Mouse (Mus musculus) ES-E14 (cell line): ENCODE results near the gene Jam3. TPM values are rescaled to one million over a fixed set of nuclear protein-coding genes. Genes with fewer than 3 reads are reported as not detected.

ENCODE experiments used
- DNase-seq: peaks from one replicate; pipeline ENCODE4 v3.0.0-alpha.2; 2013; ENCODE audit warnings: low read depth, low spot score
- H3K27ac ChIP-seq: 2 replicates; pipeline ENCODE4 v1.5.1; 2012; ENCODE audit warnings: low read depth, mild to moderate bottlenecking, low read length, moderate library complexity, mixed read lengths; ENCODE audit not compliant: poor library complexity, insufficient read depth, severe bottlenecking
- H3K36me3 ChIP-seq: 2 replicates; pipeline ENCODE4 v1.6.1; 2012; ENCODE audit warnings: mild to moderate bottlenecking, low read length, moderate library complexity, mixed read lengths; ENCODE audit not compliant: control insufficient read depth, poor library complexity, insufficient read depth, severe bottlenecking
- H3K4me1 ChIP-seq, 2 experiments: fragments of 150-350 bp in 1 of 2; sonication (generic) in 1 of 2; 2 replicates each; pipeline ENCODE4 v1.6.1; 2012; ENCODE audit warnings: low read length in 2 of 2, mild to moderate bottlenecking in 1 of 2, mixed read lengths in 1 of 2; ENCODE audit not compliant: control insufficient read depth in 2 of 2, insufficient read depth in 2 of 2, poor library complexity in 1 of 2
- H3K4me3 ChIP-seq, 2 experiments: fragments of 150-350 bp in 1 of 2; sonication (generic) in 1 of 2; 2 replicates each; pipeline ENCODE4 v1.5.1; 2012; ENCODE audit warnings: low read length in 2 of 2, low read depth in 1 of 2, mild to moderate bottlenecking in 1 of 2, mixed read lengths in 1 of 2; ENCODE audit not compliant: insufficient read depth in 1 of 2, poor library complexity in 1 of 2, severe bottlenecking in 1 of 2
- H3K9ac ChIP-seq: 2 replicates; pipeline ENCODE4 v1.6.1; 2012; ENCODE audit warnings: low read depth, mild to moderate bottlenecking, low read length, mixed read lengths; ENCODE audit not compliant: poor library complexity, insufficient read depth, severe bottlenecking
- H3K9me3 ChIP-seq: fragments of 150-350 bp; sonication (generic); 2 replicates; pipeline ENCODE4 v1.6.1; 2012; ENCODE audit warnings: low read depth, mild to moderate bottlenecking, low read length; ENCODE audit not compliant: control insufficient read depth, insufficient read depth
- CHD2 ChIP-seq: IDR thresholded peaks from 2 replicates; pipeline ENCODE4 v1.6.1; 2014; ENCODE audit warnings: mild to moderate bottlenecking, low read depth, low read length, inconsistent platforms
- HCFC1 ChIP-seq: IDR thresholded peaks from 2 replicates; pipeline ENCODE4 v1.6.1; 2012; ENCODE audit warnings: low read length, inconsistent platforms, borderline replicate concordance; ENCODE audit not compliant: insufficient read depth
- MAFK ChIP-seq: IDR thresholded peaks from 2 replicates; pipeline ENCODE4 v1.6.1; 2014; ENCODE audit warnings: mild to moderate bottlenecking, low read depth, low read length, inconsistent platforms; ENCODE audit not compliant: insufficient read depth
- ZC3H11A ChIP-seq: IDR thresholded peaks from 2 replicates; pipeline ENCODE4 v1.6.1; 2012; ENCODE audit warnings: low read depth, mild to moderate bottlenecking, inconsistent platforms, low read length, borderline replicate concordance
- ZNF384 ChIP-seq: IDR thresholded peaks from 2 replicates; pipeline ENCODE4 v1.6.1; 2012; ENCODE audit warnings: low read depth, low read length, inconsistent platforms
- in situ Hi-C, 2 experiments: fragments of 600-800 bp; cut with MboI; formaldehyde crosslinking; loops; one replicate each; pipeline ENCODE4 v1.15.1; 2025; ENCODE audit warnings: low sequenced_read_pairs in 2 of 2, inconsistent platforms in 1 of 2; ENCODE audit not compliant: unreplicated experiment in 2 of 2
- total RNA-seq: library from RNA; depleted of rRNA; stranded (reverse); fragments of 300-350 nt; gene quantifications from 2 replicates; pipeline ENCODE4 v1.2.3, GENCODE M21; 2012

The Jam3 gene
- total RNA-seq, 1 experiment = 29.7 TPM

GRCm38 (mm10) chr9:27144271-27144840 is 10.9 kb downstream of the Jam3 start:
- H3K9ac ChIP-seq = no peak overlapping the region
- in situ Hi-C loops = no loop called here
- H3K4me3 ChIP-seq = no peak overlapping the region
- H3K36me3 ChIP-seq = no peaks in the 10 kb centered on the region; the same call in 1 of the 2 replicates
- no peak for DNase-seq
- H3K4me1 ChIP-seq = peaks cover 0 to 3% of the 10 kb centered on the region in 2 experiments; a peak in 1 of 4 replicates
- no peaks in the 10 kb centered on the region for H3K9me3 ChIP-seq
- TF ChIP-seq HCFC1 (no peak), CHD2 (no peak)
- no peak overlapping the region for H3K27ac ChIP-seq

- Histone ChIP-seq H3K27ac (no peak overlapping the region), H3K4me1 (no peaks in the 10 kb centered on the region)
- in situ Hi-C loops = no loop called here
These were observed 14.7 kb downstream of the Jam3 start for GRCm38 (mm10) chr9:27140432-27141065.

GRCm38 (mm10) chr9:27136651-27137050 is 18.6 kb downstream of the Jam3 start:
- in situ Hi-C loops = no loop called here
- H3K9ac ChIP-seq = no peak overlapping the region
- H3K36me3 ChIP-seq = no peaks in the 10 kb centered on the region
- TF ChIP-seq ZNF384 (no peak), CHD2 (no peak)
- no peaks in the 10 kb centered on the region for H3K9me3 ChIP-seq
- H3K4me1 ChIP-seq = no peaks in the 10 kb centered on the region
- H3K27ac ChIP-seq = no peak overlapping the region
- DNase-seq = no peak
- H3K4me3 ChIP-seq = no peak overlapping the region

More at GRCm38 (mm10) chr9:27140432-27141065, 14.7 kb downstream of the Jam3 start:
- no peak for TF ChIP-seq CHD2
- no peak for TF ChIP-seq ZNF384
- no peak for TF ChIP-seq HCFC1
- no peak for TF ChIP-seq ZC3H11A
- no peak for DNase-seq
- Histone ChIP-seq H3K36me3 (no peaks in the 10 kb centered on the region), H3K9me3 (no peaks in the 10 kb centered on the region), H3K4me3 (no peak overlapping the region), H3K9ac (no peak overlapping the region)

- Histone ChIP-seq H3K4me3 (no peak overlapping the region), H3K9me3 (no peaks in the 10 kb centered on the region), H3K9ac (no peak overlapping the region), H3K36me3 (no peaks in the 10 kb centered on the region), H3K4me1 (no peaks in the 10 kb centered on the region), H3K27ac (no peak overlapping the region)
- TF ChIP-seq CHD2 (no peak), HCFC1 (no peak), MAFK (no peak), ZNF384 (no peak), ZC3H11A (no peak)
- no peak for DNase-seq
- in situ Hi-C loops = no loop called here
These were observed 19.8 kb downstream of the Jam3 start for GRCm38 (mm10) chr9:27135372-27135771.

GRCm38 (mm10) chr9:27134410-27134809 is 20.8 kb downstream of the Jam3 start:
- no peak overlapping the region for H3K9ac ChIP-seq
- in situ Hi-C loops = no loop called here
- no peaks in the 10 kb centered on the region for H3K36me3 ChIP-seq
- no peak overlapping the region for H3K4me3 ChIP-seq
- DNase-seq = no peak
- H3K9me3 ChIP-seq = no peaks in the 10 kb centered on the region
- no peak overlapping the region for H3K27ac ChIP-seq
- TF ChIP-seq ZNF384 (no peak), ZC3H11A (no peak), MAFK (no peak), HCFC1 (no peak), CHD2 (no peak)
- no peaks in the 10 kb centered on the region for H3K4me1 ChIP-seq
